ENCODE assay signal across 9 mouse cellular contexts in genomic region chr6:53470559-53470958, GRCm38 (mm10).
DNase-seq lines count a peak whose midpoint lies in the region; ATAC-seq and TF ChIP-seq lines count a peak whose summit lies in the region.
"Had no signal": no experiment of that assay in that cellular context is flagged by ENCODE, and none has a peak within 500 bp of the region (broad histone marks: within the 10 kb centered on the region; RNA-seq: fewer than 3 reads in every experiment).

No protein-coding gene starts in this region.

- no peak overlapping the region for H3K4me3 ChIP-seq in forebrain, postnatal 0 days (ENCODE audit: low read depth, low read length)
- no peak overlapping the region for H3K4me3 ChIP-seq in forebrain, embryonic 15.5 days
- H3K4me3 ChIP-seq in limb, embryonic 15.5 days, result no peak overlapping the region
- H3K4me3 ChIP-seq: midbrain, embryonic 13.5 days had no signal

- no peaks in the 10 kb centered on the region for H3K9me3 ChIP-seq in forebrain, postnatal 0 days (ENCODE audit: low read length)
- H3K9me3 ChIP-seq in forebrain, embryonic 15.5 days, result no peaks in the 10 kb centered on the region
- H3K9me3 ChIP-seq in limb, embryonic 15.5 days, result no peaks in the 10 kb centered on the region
- H3K9me3 ChIP-seq: midbrain, embryonic 13.5 days had no signal

- peak; percentile 15; the same call in 1 of the 2 replicates for TF ChIP-seq CTCF in forebrain, postnatal 0 days (IDR thresholded peaks at IDR 0.05; ENCODE audit: low read depth)

- intact Hi-C loops in left cerebral cortex, postnatal 25 days (cut with DNase I), result no loop called here

- no peak overlapping the region for H3K9ac ChIP-seq in forebrain, postnatal 0 days
- H3K9ac ChIP-seq in forebrain, embryonic 15.5 days (replicated peaks), result no peak overlapping the region
- H3K9ac ChIP-seq in limb, embryonic 15.5 days, result no peak overlapping the region
- H3K9ac ChIP-seq: midbrain, embryonic 13.5 days had no signal

- no peaks in the 10 kb centered on the region for H3K4me1 ChIP-seq in forebrain, postnatal 0 days (ENCODE audit: insufficient read depth)
- peaks cover 14% of the 10 kb centered on the region for H3K4me1 ChIP-seq in forebrain, embryonic 15.5 days
- H3K4me1 ChIP-seq in limb, embryonic 15.5 days, result peaks cover 30% of the 10 kb centered on the region
- H3K4me1 ChIP-seq: midbrain, embryonic 13.5 days had no signal

- peak; percentile 45 for ATAC-seq in forebrain, postnatal 0 days
- ATAC-seq in forebrain, embryonic 15.5 days (replicated peaks), result no peak
- no peak for ATAC-seq in limb, embryonic 15.5 days (ENCODE audit: insufficient number of reproducible peaks, low FRiP score, low TSS enrichment, low read depth)
- ATAC-seq: midbrain, embryonic 13.5 days had no signal

- 33% methylated on average over 8 of the region's 8 CpGs for WGBS in forebrain, postnatal 0 days
- 49% methylated on average over 8 of the region's 8 CpGs for WGBS in forebrain, embryonic 15.5 days
- 18% methylated on average over 8 of the region's 8 CpGs for WGBS in limb, embryonic 15.5 days

- peak; percentile 22 for DNase-seq in forebrain, postnatal 0 days
- peak; percentile 65 to 78 for DNase-seq in cerebellum, adult 18-20 months
- peak; percentile 38 for DNase-seq in heart, postnatal 4 days
- DNase-seq in left cerebral cortex, postnatal 25 days (ENCODE audit: low spot score in 2 of 2), result no peak
- DNase-seq in layer of hippocampus, adult 11-12 months (ENCODE audit: low spot score), result no peak
- no peak for DNase-seq in layer of hippocampus, adult 8-10 months (ENCODE audit: low spot score in 2 of 2)

- H3K36me3 ChIP-seq in forebrain, postnatal 0 days (ENCODE audit: insufficient read depth), result no peaks in the 10 kb centered on the region
- no peaks in the 10 kb centered on the region for H3K36me3 ChIP-seq in forebrain, embryonic 15.5 days
- no peaks in the 10 kb centered on the region for H3K36me3 ChIP-seq in limb, embryonic 15.5 days
- H3K36me3 ChIP-seq: midbrain, embryonic 13.5 days had no signal

- H3K27ac ChIP-seq in forebrain, postnatal 0 days (ENCODE audit: low read depth, low read length), result no peak overlapping the region
- no peak overlapping the region for H3K27ac ChIP-seq in forebrain, embryonic 15.5 days (replicated peaks)
- H3K27ac ChIP-seq in limb, embryonic 15.5 days, result peak overlapping the region; percentile 81
- H3K27ac ChIP-seq: midbrain, embryonic 13.5 days had no signal

- no peak overlapping the region for H3K4me2 ChIP-seq in forebrain, postnatal 0 days (ENCODE audit: low read depth)
- no peak overlapping the region for H3K4me2 ChIP-seq in forebrain, embryonic 15.5 days (replicated peaks)
- H3K4me2 ChIP-seq in limb, embryonic 15.5 days, result 0 out of 2 replicates have a peak overlapping the region, but pooled peaks have one; percentile 19
- H3K4me2 ChIP-seq: midbrain, embryonic 13.5 days had no signal

- H3K27me3 ChIP-seq in forebrain, postnatal 0 days (ENCODE audit: insufficient read depth, low read length), result no peaks in the 10 kb centered on the region
- H3K27me3 ChIP-seq in forebrain, embryonic 15.5 days, result no peaks in the 10 kb centered on the region
- no peaks in the 10 kb centered on the region for H3K27me3 ChIP-seq in limb, embryonic 15.5 days
- H3K27me3 ChIP-seq: midbrain, embryonic 13.5 days had no signal

Comparison
In these comparisons a context has a peak if more than half of its experiments do, and no peak if none do; other contexts are left out.
1. DNase-seq: peak in forebrain, postnatal 0 days (single experiment), cerebellum, adult 18-20 months (2 of 2) and heart, postnatal 4 days (single experiment); none in left cerebral cortex, postnatal 25 days (0 of 2), layer of hippocampus, adult 11-12 months (single experiment) and layer of hippocampus, adult 8-10 months (0 of 2).